8 mouse cellular contexts compared by ENCODE assay signal in genomic region chr10:82241401-82241788, GRCm38 (mm10). TPM values are rescaled to one million over a fixed set of nuclear protein-coding genes. Genes with fewer than 3 reads are reported as not detected.
DNase-seq lines count a peak whose midpoint lies in the region; ATAC-seq and TF ChIP-seq lines count a peak whose summit lies in the region.

No protein-coding gene starts in this region.

- peak overlapping the region; percentile 68 for H3K4me3 ChIP-seq in left cerebral cortex, adult 2 months
- H3K4me3 ChIP-seq in embryonic facial prominence, embryonic 13.5 days, result peak overlapping the region; percentile 71
- peak overlapping the region; percentile 65 for H3K4me3 ChIP-seq in intestine, postnatal 0 days (ENCODE audit: low read depth, low read length)
- H3K4me3 ChIP-seq in neural tube, embryonic 13.5 days, result peak overlapping the region; percentile 73

- 0 out of 2 replicates have a peak, but pooled peaks have one; percentile 8 for ATAC-seq in embryonic facial prominence, embryonic 13.5 days (ENCODE audit: insufficient number of reproducible peaks, insufficient read depth, low FRiP score, low TSS enrichment, low read depth)
- ATAC-seq in intestine, postnatal 0 days, result no peak
- ATAC-seq in neural tube, embryonic 13.5 days (ENCODE audit: low read depth), result peak; percentile 55

- TF ChIP-seq CTCF in left cerebral cortex, adult 2 months (IDR thresholded peaks at IDR 0.05), result no peak
- no peak for TF ChIP-seq CTCF in intestine, postnatal 0 days (IDR thresholded peaks at IDR 0.05; ENCODE audit: low read depth)

- H3K27ac ChIP-seq in left cerebral cortex, adult 2 months, result peak overlapping the region; percentile 93
- H3K27ac ChIP-seq in embryonic facial prominence, embryonic 13.5 days, result 0 out of 2 replicates have a peak overlapping the region, but pooled peaks have one; percentile 85
- peak overlapping the region; percentile 73; the same call in 1 of the 2 replicates for H3K27ac ChIP-seq in intestine, postnatal 0 days (ENCODE audit: low read depth, low read length)
- H3K27ac ChIP-seq in neural tube, embryonic 13.5 days (replicated peaks), result peak overlapping the region; percentile 85

- H3K9ac ChIP-seq in embryonic facial prominence, embryonic 13.5 days, result peak overlapping the region; percentile 84
- H3K9ac ChIP-seq in intestine, postnatal 0 days (ENCODE audit: low read depth, low read length), result peak overlapping the region; percentile 59; the same call in 1 of the 2 replicates
- H3K9ac ChIP-seq in neural tube, embryonic 13.5 days, result peak overlapping the region; percentile 72

- no peaks in the 10 kb centered on the region for H3K27me3 ChIP-seq in embryonic facial prominence, embryonic 13.5 days
- no peaks in the 10 kb centered on the region for H3K27me3 ChIP-seq in intestine, postnatal 0 days (replicated peaks; ENCODE audit: control insufficient read depth, insufficient read depth, low read length)
- no peaks in the 10 kb centered on the region for H3K27me3 ChIP-seq in neural tube, embryonic 13.5 days

- H3K9me3 ChIP-seq in embryonic facial prominence, embryonic 13.5 days, result peaks cover 18% of the 10 kb centered on the region
- no peaks in the 10 kb centered on the region for H3K9me3 ChIP-seq in intestine, postnatal 0 days (ENCODE audit: control insufficient read depth)
- H3K9me3 ChIP-seq in neural tube, embryonic 13.5 days, result peaks cover 23% of the 10 kb centered on the region

- 74% methylated on average over 5 of the region's 5 CpGs for WGBS in embryonic facial prominence, embryonic 13.5 days
- 62% methylated on average over 5 of the region's 5 CpGs for WGBS in intestine, postnatal 0 days
- WGBS in neural tube, embryonic 13.5 days, result 68% methylated on average over 5 of the region's 5 CpGs

- peak overlapping the region; percentile 68 for H3K4me2 ChIP-seq in embryonic facial prominence, embryonic 13.5 days
- H3K4me2 ChIP-seq in intestine, postnatal 0 days (replicated peaks; ENCODE audit: low read depth), result peak overlapping the region; percentile 76
- H3K4me2 ChIP-seq in neural tube, embryonic 13.5 days, result peak overlapping the region; percentile 70

- peaks cover 21% of the 10 kb centered on the region for H3K36me3 ChIP-seq in embryonic facial prominence, embryonic 13.5 days
- 0 out of 2 replicates have a peak, but pooled peaks cover 3% of the 10 kb centered on the region for H3K36me3 ChIP-seq in intestine, postnatal 0 days (ENCODE audit: control insufficient read depth, insufficient read depth)
- H3K36me3 ChIP-seq in neural tube, embryonic 13.5 days, result peaks cover 15% of the 10 kb centered on the region

- intact Hi-C loops in left cerebral cortex, adult 2 months (cut with DNase I), result loop anchor here (2.0 to 5.0 kb wide), 3 partner anchors 63 to 194 kb away; partner anchors contain the start of genes Gm4924 and Zfp873

- DNase-seq in left cerebral cortex, adult 2 months (ENCODE audit: extremely low spot score in 1 of 2, low spot score in 2 of 2), result no peak
- DNase-seq in left cerebral cortex, adult 8-10 months (ENCODE audit: low spot score in 2 of 2), result no peak
- no peak for DNase-seq in layer of hippocampus, postnatal 14 days (ENCODE audit: low spot score in 2 of 2)
- no peak for DNase-seq in right cerebral cortex, postnatal 4 days
- DNase-seq in frontal cortex, postnatal 14 days (ENCODE audit: low spot score in 2 of 2), result no peak

- peaks cover 10% of the 10 kb centered on the region for H3K4me1 ChIP-seq in embryonic facial prominence, embryonic 13.5 days
- H3K4me1 ChIP-seq in intestine, postnatal 0 days (replicated peaks; ENCODE audit: control insufficient read depth, insufficient read depth, low read length), result no peaks in the 10 kb centered on the region; the same call in 1 of the 2 replicates
- peaks cover 15% of the 10 kb centered on the region for H3K4me1 ChIP-seq in neural tube, embryonic 13.5 days (replicated peaks)

RNA-seq across cellular contexts. Expression of gene Zfp938, which starts 0.3 kb away (rescaled TPM):
- total RNA-seq in left cerebral cortex, adult 2 months (2021), result 10 to 100 TPM; 17.4 to 20.9 TPM
- total RNA-seq in left cerebral cortex, adult 8-10 months (2022), result 10 to 100 TPM; 19.3 to 23.9 (median 21.8) TPM
- polyA plus RNA-seq in embryonic facial prominence, embryonic 13.5 days (2015; fragmentation: Nextera tagmentation; extraction: Ambion mirVana), result 17.0 and 23.4 TPM in 2 replicates
- 9.4 and 9.7 TPM in 2 replicates for polyA plus RNA-seq in intestine, postnatal 0 days (2015; fragmentation: Nextera tagmentation; extraction: Ambion mirVana)
- polyA plus RNA-seq in neural tube, embryonic 13.5 days (2015; fragmentation: Nextera tagmentation; extraction: Ambion mirVana), result 24.6 and 27.4 TPM in 2 replicates
- 10 to 100 TPM; 23.1 to 25.5 TPM for total RNA-seq in layer of hippocampus, postnatal 14 days (2021)
